Mouse (Mus musculus) limb, embryonic 15.5 days (tissue): Measurements from ENCODE around the gene Lrrc25. TPM values are rescaled to one million over a fixed set of nuclear protein-coding genes. Genes with fewer than 3 reads are reported as not detected.
"Not testable (repeated sequence)": the region's sequence is repeated elsewhere in the genome, so short reads cannot be mapped to it uniquely, and the experiment has no call there.

ENCODE experiments used
- ATAC-seq: fragments of 200-750 bp; cut with Nextera tagmentation; 2 replicates; pipeline ENCODE4 v1.8.0; 2017; ENCODE audit warnings: low read depth, moderate TSS enrichment; ENCODE audit not compliant: insufficient number of reproducible peaks, low FRiP score, low TSS enrichment
- H3K27ac ChIP-seq: fragments of 300-500 bp; sonication (generic); 2 replicates; pipeline ENCODE4 v1.5.1; 2015; ENCODE audit warnings: moderate library complexity, mild to moderate bottlenecking, inconsistent platforms
- H3K27me3 ChIP-seq: fragments of 300-500 bp; sonication (generic); 2 replicates; pipeline ENCODE4 v1.6.1; 2015; ENCODE audit warnings: inconsistent platforms
- H3K36me3 ChIP-seq: fragments of 300-500 bp; sonication (generic); 2 replicates; pipeline ENCODE4 v1.6.1; 2015; ENCODE audit warnings: inconsistent platforms
- H3K4me1 ChIP-seq: fragments of 300-500 bp; sonication (generic); 2 replicates; pipeline ENCODE4 v1.6.1; 2015; ENCODE audit warnings: inconsistent platforms
- H3K4me2 ChIP-seq: fragments of 300-500 bp; sonication (generic); 2 replicates; pipeline ENCODE4 v1.6.1; 2015; ENCODE audit warnings: mild to moderate bottlenecking, inconsistent platforms
- H3K4me3 ChIP-seq: fragments of 300-500 bp; sonication (generic); 2 replicates; pipeline ENCODE4 v1.5.1; 2015; ENCODE audit warnings: mild to moderate bottlenecking, inconsistent platforms
- H3K9ac ChIP-seq: fragments of 300-500 bp; sonication (generic); 2 replicates; pipeline ENCODE4 v1.6.1; 2015; ENCODE audit warnings: inconsistent platforms
- H3K9me3 ChIP-seq: fragments of 300-500 bp; sonication (generic); 2 replicates; pipeline ENCODE4 v1.6.1; 2016; ENCODE audit warnings: inconsistent platforms
- WGBS: fragments of 180-500 bp; shearing (Covaris S2); methylation state at CpG from one replicate; pipeline ENCODE4 v1.1.7; 2015; 5-methylcytosine and 5-hydroxymethylcytosine counted together
- polyA plus RNA-seq: library from polyadenylated mRNA; unstranded; fragments of >200 nt; fragmentation: Nextera tagmentation; extraction: Ambion mirVana; gene quantifications from 2 replicates; pipeline ENCODE4 v1.2.1, GENCODE M21; 2015

The Lrrc25 gene
- polyA plus RNA-seq, result 3.2 and 3.3 TPM in 2 replicates

DNA sequence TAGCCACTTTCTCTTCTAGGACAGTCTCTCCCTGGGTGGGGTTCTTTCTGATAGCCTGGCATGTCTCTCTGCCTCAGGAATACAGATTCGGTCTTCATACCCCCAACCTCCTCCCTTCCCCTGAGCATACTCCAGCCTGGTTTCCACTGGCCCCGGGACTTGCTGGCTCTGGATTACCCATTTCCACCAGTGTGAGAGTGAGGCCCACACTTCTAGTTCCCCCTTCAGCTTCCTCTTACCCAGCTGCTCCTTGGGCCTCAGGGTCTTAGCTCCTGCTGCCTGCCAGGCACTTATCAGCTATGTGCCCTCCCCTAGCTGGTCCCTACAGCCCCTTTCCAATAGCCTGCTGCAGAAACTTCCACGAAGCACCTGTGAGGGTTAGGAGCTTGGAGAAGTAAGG is at the start of gene Lrrc25:
Gene Lrrc25 (plus strand): TSS at position 262 of the 400 bp plus-strand sequence.
- Histone ChIP-seq H3K4me3 (no peak within 1 kb of the TSS), H3K27me3 (peaks cover 6% of the 10 kb centered on the region; the same call in 1 of the 2 replicates), H3K9ac (no peak within 1 kb of the TSS), H3K27ac (no peak within 1 kb of the TSS), H3K4me2 (no peak within 1 kb of the TSS), H3K9me3 (no peaks in the 10 kb centered on the region), H3K36me3 (no peaks in the 10 kb centered on the region), H3K4me1 (peaks cover 19% of the 10 kb centered on the region)
- 79% methylated on average over 3 of the region's 3 CpGs for WGBS
- ATAC-seq, result no peak

GRCm38 (mm10) chr8:70570360-70570759 is 45.6 kb upstream of the Lrrc25 start:
- peaks cover 27% of the 10 kb centered on the region for H3K36me3 ChIP-seq
- ATAC-seq, result no peak
- H3K4me3 ChIP-seq, result no peak overlapping the region
- no peak overlapping the region for H3K9ac ChIP-seq
- peaks cover 6% of the 10 kb centered on the region for H3K4me1 ChIP-seq
- H3K9me3 ChIP-seq, result no peaks in the 10 kb centered on the region
- no peak overlapping the region for H3K27ac ChIP-seq
- H3K4me2 ChIP-seq, result no peak overlapping the region
- H3K27me3 ChIP-seq, result no peaks in the 10 kb centered on the region

- Histone ChIP-seq H3K4me2 (no peak overlapping the region), H3K36me3 (peaks cover 27% of the 10 kb centered on the region), H3K9me3 (no peaks in the 10 kb centered on the region), H3K9ac (no peak overlapping the region), H3K4me3 (no peak overlapping the region), H3K4me1 (no peaks in the 10 kb centered on the region), H3K27ac (no peak overlapping the region), H3K27me3 (no peaks in the 10 kb centered on the region)
- ATAC-seq, result peak; percentile 41; the same call in 1 of the 2 replicates
- WGBS, result 79% methylated on average over 6 of the region's 6 CpGs
Measured at GRCm38 (mm10) chr8:70570990-70571389, 45.0 kb upstream of the Lrrc25 start.

- H3K27me3 ChIP-seq, result no peaks in the 10 kb centered on the region
- H3K9me3 ChIP-seq, result no peaks in the 10 kb centered on the region
- H3K9ac ChIP-seq, result no peak overlapping the region
- no peak for ATAC-seq
- peaks cover 45% of the 10 kb centered on the region for H3K36me3 ChIP-seq
- no peak overlapping the region for H3K27ac ChIP-seq
- H3K4me3 ChIP-seq, result no peak overlapping the region
- H3K4me1 ChIP-seq, result no peaks in the 10 kb centered on the region
- no peak overlapping the region for H3K4me2 ChIP-seq
Measured at GRCm38 (mm10) chr8:70574302-70574701, 41.7 kb upstream of the Lrrc25 start.

DNA sequence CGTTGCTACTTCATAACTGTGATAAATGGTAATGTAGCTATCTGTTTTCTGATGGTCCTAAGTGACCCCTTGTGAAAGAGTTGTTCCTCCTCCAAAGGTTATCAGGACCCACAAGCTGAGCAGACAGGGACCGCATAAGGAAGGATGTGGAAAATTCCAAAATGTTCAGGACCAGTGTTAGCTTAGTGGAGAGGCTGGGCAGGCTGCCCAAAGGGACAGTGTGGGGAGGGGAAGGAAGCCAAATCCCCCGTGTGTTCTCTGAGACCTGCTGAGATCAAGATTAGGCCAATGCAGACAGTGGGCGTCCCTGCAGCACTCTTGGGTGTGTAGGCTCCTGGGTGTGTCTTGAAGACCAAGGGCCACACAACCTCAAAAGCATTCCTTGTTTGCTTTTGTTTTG is 41.0 kb upstream of the Lrrc25 start:
- no peaks in the 10 kb centered on the region for H3K9me3 ChIP-seq
- H3K4me2 ChIP-seq, result no peak overlapping the region
- H3K27ac ChIP-seq, result no peak overlapping the region
- H3K4me3 ChIP-seq, result no peak overlapping the region
- H3K4me1 ChIP-seq, result no peaks in the 10 kb centered on the region
- 78% methylated on average over 4 of the region's 4 CpGs for WGBS
- H3K27me3 ChIP-seq, result no peaks in the 10 kb centered on the region
- no peak for ATAC-seq
- H3K9ac ChIP-seq, result no peak overlapping the region
- peaks cover 44% of the 10 kb centered on the region for H3K36me3 ChIP-seq

- Histone ChIP-seq H3K27ac (no peak overlapping the region), H3K27me3 (no peaks in the 10 kb centered on the region), H3K4me1 (no peaks in the 10 kb centered on the region), H3K9me3 (no peaks in the 10 kb centered on the region), H3K36me3 (peaks cover 65% of the 10 kb centered on the region), H3K9ac (no peak overlapping the region), H3K4me3 (no peak overlapping the region), H3K4me2 (no peak overlapping the region)
- no peak for ATAC-seq
- WGBS, result 93% methylated on average over 3 of the region's 3 CpGs
Measured at GRCm38 (mm10) chr8:70577207-70577606, 38.7 kb upstream of the Lrrc25 start.

DNA sequence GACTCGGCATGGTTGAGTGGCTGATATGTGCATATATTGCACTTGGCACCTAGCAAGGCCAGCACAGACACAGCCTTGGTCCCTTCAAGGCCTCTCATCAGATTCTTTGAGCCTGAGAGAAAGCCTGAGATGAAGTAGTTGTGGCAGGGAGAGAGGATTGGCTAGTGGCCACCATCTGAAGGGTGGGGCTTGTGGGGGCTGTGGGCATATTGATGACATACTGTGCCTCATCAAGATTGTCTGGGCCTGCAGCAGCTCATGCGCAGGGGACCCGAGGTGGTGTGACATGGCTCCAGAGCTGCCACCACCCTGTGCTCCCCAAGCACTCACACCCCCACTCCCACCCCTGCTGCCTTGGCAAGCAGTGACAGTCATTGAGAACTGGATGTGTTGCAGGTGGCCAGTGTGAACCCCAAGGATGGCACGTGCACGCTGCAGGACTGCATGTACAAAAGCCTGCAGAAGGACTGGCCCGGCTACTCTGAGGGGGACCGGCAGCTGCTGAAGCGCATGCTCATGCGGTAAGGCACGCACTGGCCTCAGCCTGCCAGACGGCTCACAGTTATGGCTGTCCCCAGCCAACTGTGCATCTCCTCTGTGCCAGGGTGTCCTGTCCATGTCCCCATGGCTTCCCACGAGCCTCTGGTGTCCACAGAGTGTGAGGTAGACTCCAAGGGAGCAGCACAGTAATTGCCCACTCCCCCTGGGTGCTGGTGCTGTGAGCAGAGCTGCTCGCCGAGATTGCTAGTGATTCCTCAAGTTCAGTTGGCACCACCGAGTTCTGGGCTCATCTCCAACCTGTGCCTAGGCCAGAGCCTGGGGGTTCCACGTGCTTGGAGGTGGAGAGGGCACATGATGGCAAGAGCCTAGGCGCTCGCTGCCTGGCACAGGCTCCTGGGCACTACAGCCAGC is 32.2 kb upstream of the Lrrc25 start:
- Histone ChIP-seq H3K4me3 (no peak overlapping the region), H3K36me3 (peaks cover 94% of the 10 kb centered on the region), H3K9me3 (no peaks in the 10 kb centered on the region), H3K4me2 (no peak overlapping the region), H3K9ac (no peak overlapping the region), H3K4me1 (no peaks in the 10 kb centered on the region), H3K27ac (no peak overlapping the region), H3K27me3 (no peaks in the 10 kb centered on the region)
- ATAC-seq, result no peak
- WGBS, result 91% methylated on average over 18 of the region's 18 CpGs

DNA sequence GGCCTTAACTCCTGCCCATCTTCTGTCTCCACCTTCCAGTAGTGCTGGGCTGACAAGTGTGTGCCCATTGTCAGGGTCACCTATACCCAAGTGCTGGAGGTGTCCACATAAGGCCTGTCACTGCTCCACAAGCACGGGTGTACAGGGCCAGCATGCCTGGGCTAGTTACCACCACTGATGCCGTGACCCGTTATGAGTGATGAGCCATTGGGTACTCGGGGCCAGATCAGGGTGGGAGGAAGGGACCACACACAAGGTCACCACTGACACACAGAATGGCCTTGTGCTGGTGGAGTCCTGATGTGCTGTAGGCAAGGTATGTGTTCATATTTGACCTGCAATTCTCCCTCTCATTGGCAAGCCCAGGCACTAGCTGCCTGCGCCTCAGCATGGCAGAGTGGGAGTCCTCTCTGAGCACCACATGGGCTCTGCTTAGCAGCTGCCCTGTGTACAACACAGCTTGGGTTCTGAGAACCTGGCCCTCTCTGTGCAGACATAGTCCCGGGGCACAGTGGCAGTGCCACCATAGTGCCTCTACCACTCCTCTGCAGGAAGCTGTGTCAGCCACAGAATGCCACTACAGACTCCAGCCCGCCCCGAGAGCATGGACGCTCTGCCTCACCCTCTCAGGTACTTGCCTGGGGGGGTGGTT is 31.2 kb upstream of the Lrrc25 start:
- Histone ChIP-seq H3K27ac (no peak overlapping the region), H3K27me3 (no peaks in the 10 kb centered on the region), H3K4me2 (no peak overlapping the region), H3K9ac (no peak overlapping the region), H3K4me3 (no peak overlapping the region), H3K9me3 (no peaks in the 10 kb centered on the region), H3K36me3 (peaks cover 97% of the 10 kb centered on the region), H3K4me1 (no peaks in the 10 kb centered on the region)
- WGBS, result 88% methylated on average over 9 of the region's 9 CpGs
- 0 out of 2 replicates have a peak, but pooled peaks have one; percentile 12 for ATAC-seq

GRCm38 (mm10) chr8:70585258-70585652 is 30.7 kb upstream of the Lrrc25 start:
- H3K9me3 ChIP-seq, result no peaks in the 10 kb centered on the region
- peaks cover 98% of the 10 kb centered on the region for H3K36me3 ChIP-seq
- H3K27ac ChIP-seq, result no peak overlapping the region
- no peak overlapping the region for H3K4me2 ChIP-seq
- no peak for ATAC-seq
- H3K4me3 ChIP-seq, result no peak overlapping the region
- no peak overlapping the region for H3K9ac ChIP-seq
- no peaks in the 10 kb centered on the region for H3K27me3 ChIP-seq
- WGBS, result 41% methylated on average over 7 of the region's 7 CpGs
- no peaks in the 10 kb centered on the region for H3K4me1 ChIP-seq

DNA sequence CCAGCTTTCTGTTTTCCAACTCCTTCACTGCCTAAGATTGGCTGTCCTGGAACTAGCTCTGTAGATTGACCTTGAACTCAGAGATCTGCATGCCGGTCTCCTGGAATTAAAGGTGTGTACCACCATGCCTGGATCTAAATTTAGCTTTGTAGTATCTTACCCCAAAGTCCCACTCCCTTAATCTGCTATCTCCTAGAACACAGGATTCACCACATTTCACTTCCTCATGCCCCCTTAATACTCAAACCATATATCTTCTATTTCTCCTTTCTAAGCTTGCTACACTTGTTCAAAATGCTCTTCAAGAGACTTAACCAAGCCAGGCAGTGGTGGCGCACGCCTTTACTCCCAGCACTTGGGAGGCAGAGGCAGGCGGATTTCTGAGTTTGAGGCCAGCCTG is 28.0 kb upstream of the Lrrc25 start:
- not testable (repeated sequence) for H3K4me1 ChIP-seq, H3K27ac ChIP-seq, ATAC-seq, H3K9ac ChIP-seq, H3K27me3 ChIP-seq, H3K4me2 ChIP-seq, H3K9me3 ChIP-seq, H3K4me3 ChIP-seq
- WGBS, result 94% methylated on average over 4 of the region's 4 CpGs
- peaks cover 85% of the 10 kb centered on the region for H3K36me3 ChIP-seq

DNA sequence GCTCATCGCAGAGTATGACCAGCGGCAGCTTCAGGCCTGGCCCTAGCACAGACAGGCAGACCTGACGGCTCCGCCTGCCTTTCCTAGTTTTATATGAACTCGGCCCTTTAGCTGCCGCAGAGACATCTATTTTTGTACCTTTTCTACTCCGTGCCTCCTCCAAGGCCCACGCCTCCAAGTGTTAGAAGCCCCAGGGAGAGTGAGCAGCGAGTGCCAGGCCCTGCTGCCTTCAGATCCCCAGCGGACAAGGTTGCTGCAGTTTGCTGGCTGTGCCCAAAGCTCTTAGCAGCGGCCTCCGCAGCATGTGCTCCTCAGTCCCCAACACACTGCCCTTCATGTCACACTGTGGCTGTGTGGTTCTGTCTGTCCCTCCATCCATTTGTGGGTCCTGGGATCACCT is 24.4 kb upstream of the Lrrc25 start:
- no peak for ATAC-seq
- Histone ChIP-seq H3K4me2 (no peak overlapping the region), H3K4me3 (no peak overlapping the region), H3K27me3 (no peaks in the 10 kb centered on the region), H3K9ac (no peak overlapping the region), H3K9me3 (no peaks in the 10 kb centered on the region), H3K4me1 (peaks cover 33% of the 10 kb centered on the region), H3K36me3 (peaks cover 61% of the 10 kb centered on the region), H3K27ac (no peak overlapping the region)
- WGBS, result 79% methylated on average over 12 of the region's 12 CpGs

DNA sequence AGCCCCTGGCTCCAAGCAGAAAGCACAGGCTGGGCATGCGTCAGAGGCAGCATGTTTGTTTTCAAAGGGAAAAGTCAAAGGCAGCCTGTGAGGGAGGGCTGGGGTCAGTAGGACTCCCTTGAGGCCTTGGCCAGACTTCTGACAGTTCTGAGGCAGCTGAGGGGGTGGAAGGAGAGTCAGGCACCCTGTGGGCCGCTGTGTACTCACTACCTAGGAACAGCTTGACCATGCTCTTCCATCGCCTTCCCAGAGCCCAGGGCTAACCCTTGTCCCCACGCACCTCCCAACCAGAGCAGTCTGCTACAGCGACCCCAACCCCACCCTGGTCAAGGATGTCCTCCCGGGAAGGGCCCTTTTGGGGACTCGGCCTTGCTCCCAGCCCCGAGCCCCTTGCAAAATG is 22.8 kb upstream of the Lrrc25 start:
- Histone ChIP-seq H3K9me3 (no peaks in the 10 kb centered on the region), H3K9ac (no peak overlapping the region), H3K27me3 (no peaks in the 10 kb centered on the region), H3K27ac (peak overlapping the region; percentile 73), H3K4me1 (peaks cover 49% of the 10 kb centered on the region), H3K4me3 (peak overlapping the region; percentile 65; the same call in 1 of the 2 replicates), H3K36me3 (peaks cover 46% of the 10 kb centered on the region), H3K4me2 (peak overlapping the region; percentile 99)
- ATAC-seq, result no peak
- 55% methylated on average over 8 of the region's 8 CpGs for WGBS
